Mouse (Mus musculus) left cerebral cortex, adult 8-10 months (tissue): ENCODE measurements at regions not wholly inside any gene's neighbourhood (a gene's known extent, or its start where the extent isn't known, plus 50 kb on each side); places are given as distances from the start of the nearest gene placed in this dataset.

ENCODE experiments used
- DNase-seq, 2 experiments: peaks; one replicate each; pipeline ENCODE4 v3.0.0; 2022; ENCODE audit warnings: low spot score in 2 of 2

- DNase-seq = no peak
Measured at GRCm38 (mm10) chr5:102287131-102287530, 194.1 kb upstream of the Arhgap24 start.

- DNase-seq = no peak
Measured at GRCm38 (mm10) chr5:102290866-102291265, 190.3 kb upstream of the Arhgap24 start.

- no peak for DNase-seq
Measured at GRCm38 (mm10) chr5:102295564-102295963, 185.6 kb upstream of the Arhgap24 start.

GRCm38 (mm10) chr5:102306309-102306708 lies 174.9 kb upstream of the Arhgap24 start:
- DNase-seq = no peak

GRCm38 (mm10) chr5:102306718-102307117 lies 174.5 kb upstream of the Arhgap24 start:
- no peak for DNase-seq

GRCm38 (mm10) chr5:102311570-102311969 lies 169.6 kb upstream of the Arhgap24 start:
- no peak for DNase-seq

- DNase-seq = peak in 1 of 2 experiments; percentile 35
Measured at GRCm38 (mm10) chr5:102328197-102328784, 152.9 kb upstream of the Arhgap24 start.

- DNase-seq = no peak
Measured at GRCm38 (mm10) chr5:102333894-102334293, 147.3 kb upstream of the Arhgap24 start.

- DNase-seq = no peak
Measured at GRCm38 (mm10) chr5:102334442-102335197, 146.6 kb upstream of the Arhgap24 start.

- DNase-seq = peak in 1 of 2 experiments; percentile 10
Measured at GRCm38 (mm10) chr5:102366481-102366880, 114.7 kb upstream of the Arhgap24 start.

- no peak for DNase-seq
Measured at GRCm38 (mm10) chr5:102373309-102373971, 107.8 kb upstream of the Arhgap24 start.

GRCm38 (mm10) chr5:102373972-102374755 lies 107.0 kb upstream of the Arhgap24 start:
- DNase-seq = no peak

GRCm38 (mm10) chr5:102375339-102375738 lies 105.9 kb upstream of the Arhgap24 start:
- DNase-seq = peak in 1 of 2 experiments; percentile 13

- DNase-seq = no peak
Measured at GRCm38 (mm10) chr5:102393941-102394340, 87.2 kb upstream of the Arhgap24 start.

GRCm38 (mm10) chr5:102395608-102396146 lies 85.5 kb upstream of the Arhgap24 start:
- no peak for DNase-seq

GRCm38 (mm10) chr5:102399006-102399405 lies 82.2 kb upstream of the Arhgap24 start:
- DNase-seq = no peak

- no peak for DNase-seq
Measured at GRCm38 (mm10) chr5:102417642-102418041, 63.5 kb upstream of the Arhgap24 start.

- DNase-seq = no peak
Measured at GRCm38 (mm10) chr5:102419089-102419488, 62.1 kb upstream of the Arhgap24 start.

- DNase-seq = no peak
Measured at GRCm38 (mm10) chr5:102424636-102425242, 56.5 kb upstream of the Arhgap24 start.

- no peak for DNase-seq
Measured at GRCm38 (mm10) chr5:102428310-102428709, 52.9 kb upstream of the Arhgap24 start.
